8 mouse cellular contexts compared by ENCODE assay signal in the genomic region with DNA sequence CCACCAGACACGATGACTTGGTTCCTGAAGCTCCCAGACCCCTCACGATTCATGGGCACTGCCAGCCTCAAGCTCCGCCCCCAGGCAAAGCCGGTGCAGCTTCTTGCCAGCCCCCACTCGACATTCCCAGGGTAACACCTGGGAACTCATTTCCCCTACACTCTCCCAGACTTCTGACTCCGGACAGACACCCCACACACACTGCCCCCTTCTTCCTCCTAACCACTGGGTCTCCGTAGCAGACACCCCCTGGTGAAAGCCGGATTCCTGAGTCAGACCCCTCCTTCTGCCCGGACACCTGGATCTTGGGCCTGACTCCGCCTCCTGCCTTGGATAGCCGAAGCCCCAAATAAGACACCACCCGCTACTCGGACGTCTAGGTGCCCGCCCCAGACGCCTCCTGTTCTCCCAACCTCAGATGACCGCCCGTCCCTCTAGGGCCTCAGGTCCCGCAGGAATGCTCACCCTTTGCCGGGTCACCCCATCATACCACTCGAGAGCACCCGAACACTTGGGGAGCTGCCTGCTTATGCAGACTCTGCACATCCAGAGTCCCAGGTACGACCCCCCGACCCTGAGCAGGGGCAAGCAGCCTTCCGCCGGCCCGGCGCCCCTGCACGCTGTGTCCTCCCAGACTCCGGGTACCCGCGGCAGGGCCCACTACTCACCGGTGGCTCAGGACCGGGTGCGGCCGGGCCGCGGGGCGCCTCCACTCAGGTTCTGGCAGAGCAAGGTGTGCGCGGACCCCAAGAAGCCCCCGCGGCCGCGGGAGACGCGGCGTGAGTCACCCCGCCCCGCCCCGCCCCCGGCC. TPM values are rescaled to one million over a fixed set of nuclear protein-coding genes. Genes with fewer than 3 reads are reported as not detected.
DNase-seq lines count a peak whose midpoint lies in the region; ATAC-seq lines count a peak whose summit lies in the region.

A gene (plus strand): TSS at position 381 of the 811 bp plus-strand sequence.
A gene (minus strand): TSS at position 786 of the 811 bp plus-strand sequence.

- peaks cover 81% of the 10 kb centered on the region for H3K27me3 ChIP-seq in megakaryocyte, embryonic 14.5 days (replicated peaks)
- peaks cover 93% of the 10 kb centered on the region for H3K27me3 ChIP-seq in hindbrain, embryonic 10.5 days (ENCODE audit: insufficient read depth, poor library complexity, severe bottlenecking)
- peaks cover 50% of the 10 kb centered on the region for H3K27me3 ChIP-seq in midbrain, embryonic 13.5 days

- H3K4me2 ChIP-seq in midbrain, embryonic 13.5 days (replicated peaks) = peak within 1 kb of the TSS; percentile 89

- peaks cover 44% of the 10 kb centered on the region for H3K4me1 ChIP-seq in megakaryocyte, embryonic 14.5 days
- H3K4me1 ChIP-seq in hindbrain, embryonic 10.5 days (replicated peaks) = peaks cover 33% of the 10 kb centered on the region
- H3K4me1 ChIP-seq in midbrain, embryonic 13.5 days (replicated peaks) = peaks cover 21% of the 10 kb centered on the region

- ATAC-seq in CD4-positive, CD25-positive, alpha-beta regulatory T cell, adult 4 months = no peak
- ATAC-seq in megakaryocyte, adult 5-6 weeks (ENCODE audit: poor library complexity, severe bottlenecking) = no peak
- peak; percentile 75 for ATAC-seq in midbrain, embryonic 13.5 days

- DNase-seq in CD4-positive, CD25-positive, alpha-beta regulatory T cell, adult 2 months (ENCODE audit: low read depth, low spot score) = peak; percentile 35
- DNase-seq in hindbrain, embryonic 10.5 days (ENCODE audit: low spot score) = no peak
- no peak for DNase-seq in natural killer cell, adult 2 months (ENCODE audit: low spot score in 2 of 2)
- no peak for DNase-seq in spleen, adult 18-20 months

- H3K9me3 ChIP-seq in megakaryocyte, embryonic 14.5 days = no peaks in the 10 kb centered on the region
- no peaks in the 10 kb centered on the region for H3K9me3 ChIP-seq in hindbrain, embryonic 10.5 days
- H3K9me3 ChIP-seq in midbrain, embryonic 13.5 days = no peaks in the 10 kb centered on the region

- WGBS in hindbrain, embryonic 10.5 days = 2% methylated on average over 52 of the region's 52 CpGs
- under 1% methylated on average over 51 of the region's 52 CpGs for WGBS in midbrain, embryonic 13.5 days

- no peaks in the 10 kb centered on the region for H3K36me3 ChIP-seq in megakaryocyte, embryonic 14.5 days (replicated peaks; ENCODE audit: low read length)
- no peaks in the 10 kb centered on the region for H3K36me3 ChIP-seq in hindbrain, embryonic 10.5 days
- no peaks in the 10 kb centered on the region for H3K36me3 ChIP-seq in midbrain, embryonic 13.5 days

- peak within 1 kb of the TSS; percentile 65 for H3K9ac ChIP-seq in midbrain, embryonic 13.5 days (replicated peaks)

- peak within 1 kb of the TSS; percentile 91 for H3K4me3 ChIP-seq in megakaryocyte, embryonic 14.5 days (replicated peaks)
- H3K4me3 ChIP-seq in hindbrain, embryonic 10.5 days = peak within 1 kb of the TSS; percentile 79
- peak within 1 kb of the TSS; percentile 61 for H3K4me3 ChIP-seq in midbrain, embryonic 13.5 days (replicated peaks)

- H3K27ac ChIP-seq in hindbrain, embryonic 10.5 days = peak within 1 kb of the TSS; percentile 76
- no peak within 1 kb of the TSS for H3K27ac ChIP-seq in midbrain, embryonic 13.5 days

RNA-seq across cellular contexts. Expression of the first gene that starts in this region (rescaled TPM):
- polyA plus RNA-seq in CD4-positive, CD25-positive, alpha-beta regulatory T cell, adult 4 months (2017; shearing (Covaris generic)) = under 1 TPM in 1 of 2 experiments, not detected in 1; 0.54 TPM
- polyA plus RNA-seq in megakaryocyte, embryonic 14.5 days (2012; ENCODE audit: insufficient read depth, low replicate concordance) = 1.7 and 2.5 TPM in 2 replicates
- not detected in 2 replicates for total RNA-seq in megakaryocyte, adult 5-6 weeks (2015)
- total RNA-seq in megakaryocyte, adult 5-6 weeks (2017) = not detected in 2 replicates
- polyA plus RNA-seq in hindbrain, embryonic 10.5 days (2016; fragmentation: Nextera tagmentation; extraction: Ambion mirVana) = 1.1 and 2.2 TPM in 2 replicates
- polyA plus RNA-seq in midbrain, embryonic 13.5 days (2015; fragmentation: Nextera tagmentation; extraction: Ambion mirVana) = 0.67 and 1.3 TPM in 2 replicates

RNA-seq across cellular contexts. Expression of the second gene that starts in this region (rescaled TPM):
- not detected for polyA plus RNA-seq in CD4-positive, CD25-positive, alpha-beta regulatory T cell, adult 4 months (2017; shearing (Covaris generic))
- not detected in 2 replicates for polyA plus RNA-seq in megakaryocyte, embryonic 14.5 days (2012; ENCODE audit: insufficient read depth, low replicate concordance)
- 0.21 TPM in 1 of 2 replicates, not detected in the other for total RNA-seq in megakaryocyte, adult 5-6 weeks (2015)
- total RNA-seq in megakaryocyte, adult 5-6 weeks (2017) = not detected in 2 replicates
- 0.32 and 0.35 TPM in 2 replicates for polyA plus RNA-seq in hindbrain, embryonic 10.5 days (2016; fragmentation: Nextera tagmentation; extraction: Ambion mirVana)
- 0.22 and 0.67 TPM in 2 replicates for polyA plus RNA-seq in midbrain, embryonic 13.5 days (2015; fragmentation: Nextera tagmentation; extraction: Ambion mirVana)
